Mouse (Mus musculus): ENCODE measurements at regions not wholly inside any gene's neighbourhood (a gene's known extent, or its start where the extent isn't known, plus 50 kb on each side); places are given as distances from the start of the nearest gene placed in this dataset.

DNA sequence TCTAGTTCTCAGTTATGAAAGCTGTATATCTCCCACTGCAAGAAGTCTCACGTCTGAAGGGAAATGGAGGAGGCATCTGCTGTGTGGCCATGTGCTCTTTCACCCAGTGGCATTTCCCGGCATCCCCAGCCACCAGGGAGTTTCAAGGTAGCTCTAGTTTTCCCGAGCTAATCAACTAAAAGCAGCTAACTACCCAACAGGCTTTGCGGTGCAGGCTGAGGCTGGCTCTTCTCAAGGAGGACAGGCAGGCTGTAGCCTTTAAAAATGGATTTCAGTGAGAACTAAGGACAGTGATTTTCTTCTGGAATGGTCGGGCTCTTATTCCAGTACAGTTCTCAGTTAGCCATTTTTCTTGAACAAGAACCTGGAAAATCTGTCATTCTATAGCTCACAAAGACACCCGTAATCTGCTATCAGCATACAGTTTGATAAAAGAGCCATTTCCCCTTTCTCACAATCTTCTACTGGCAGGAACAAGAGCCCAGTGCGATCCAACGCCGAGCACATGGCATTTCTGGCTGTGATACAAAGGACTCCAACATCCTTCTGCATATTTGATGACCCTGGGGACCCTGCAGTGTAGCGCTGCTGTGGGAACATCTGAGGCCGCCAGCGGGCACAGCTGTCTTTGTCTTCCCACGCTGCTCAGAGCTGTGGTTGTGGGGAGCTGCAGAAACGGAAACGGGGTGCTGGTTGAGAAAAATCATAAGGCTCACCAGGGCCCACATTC is 188.9 kb upstream of the Hnrnpa3 start:
- peak; percentile 69 for DNase-seq (ENCODE audit: low spot score)
- Histone ChIP-seq H3K36me3 (no peaks in the 10 kb centered on the region), H3K9me3 (no peaks in the 10 kb centered on the region), H3K27me3 (ENCODE audit: insufficient read depth, poor library complexity, severe bottlenecking) (no peaks in the 10 kb centered on the region), H3K4me1 (replicated peaks) (peaks cover 11% of the 10 kb centered on the region), H3K4me3 (peak overlapping the region; percentile 20; the same call in 1 of the 2 replicates), H3K27ac (peak overlapping the region; percentile 88)
- WGBS, result 36% methylated on average over 15 of the region's 15 CpGs

DNA sequence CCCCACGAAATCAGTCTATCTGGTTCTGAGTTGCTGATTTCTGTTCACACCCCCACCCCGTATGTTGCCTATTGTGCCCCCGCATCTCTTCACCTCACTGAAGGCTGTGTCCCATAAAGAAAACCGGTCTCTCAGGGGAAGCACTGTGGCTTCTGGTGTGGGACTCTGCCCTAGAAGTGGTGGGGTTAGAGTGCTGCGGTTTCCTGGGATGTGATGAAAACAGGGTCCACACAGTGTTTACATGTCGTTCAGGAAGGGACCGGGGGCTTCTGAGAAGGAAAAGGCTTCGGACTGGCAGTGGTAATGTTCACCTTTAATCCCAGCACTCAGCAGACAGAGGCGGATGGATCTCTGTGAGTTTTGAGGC is 188.4 kb upstream of the Hnrnpa3 start:
- Histone ChIP-seq H3K9me3 (no peaks in the 10 kb centered on the region), H3K4me1 (replicated peaks) (peaks cover 11% of the 10 kb centered on the region), H3K27me3 (ENCODE audit: insufficient read depth, poor library complexity, severe bottlenecking) (no peaks in the 10 kb centered on the region), H3K27ac (peak overlapping the region; percentile 88), H3K36me3 (no peaks in the 10 kb centered on the region), H3K4me3 (peak overlapping the region; percentile 20; the same call in 1 of the 2 replicates)
- WGBS, result 55% methylated on average over 9 of the region's 9 CpGs
- DNase-seq (ENCODE audit: low spot score), result no peak

DNA sequence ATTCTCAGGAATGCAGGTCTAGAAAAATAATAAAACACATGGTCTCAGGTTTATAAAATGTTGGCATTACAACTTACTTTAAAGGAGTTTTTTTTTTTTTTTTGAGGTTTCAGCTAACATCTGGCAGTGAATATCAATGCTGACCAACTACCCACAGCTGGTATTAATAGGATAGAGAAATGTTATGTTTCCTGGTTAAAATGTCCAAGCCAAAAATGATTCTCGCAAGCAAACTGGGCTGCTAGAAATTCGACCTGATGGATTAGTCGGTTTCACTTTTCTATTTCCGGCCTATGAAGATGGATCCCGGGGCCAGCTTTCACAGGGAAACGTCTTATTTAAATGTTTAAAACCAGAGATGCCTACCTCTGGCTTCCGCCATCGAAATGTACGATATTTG is 186.6 kb upstream of the Hnrnpa3 start:
- DNase-seq (ENCODE audit: low spot score), result no peak
- Histone ChIP-seq H3K9me3 (no peaks in the 10 kb centered on the region), H3K4me3 (no peak overlapping the region), H3K4me1 (replicated peaks) (peaks cover 11% of the 10 kb centered on the region), H3K27me3 (ENCODE audit: insufficient read depth, poor library complexity, severe bottlenecking) (no peaks in the 10 kb centered on the region), H3K27ac (no peak overlapping the region), H3K36me3 (no peaks in the 10 kb centered on the region)
- WGBS, result 86% methylated on average over 9 of the region's 9 CpGs

DNA sequence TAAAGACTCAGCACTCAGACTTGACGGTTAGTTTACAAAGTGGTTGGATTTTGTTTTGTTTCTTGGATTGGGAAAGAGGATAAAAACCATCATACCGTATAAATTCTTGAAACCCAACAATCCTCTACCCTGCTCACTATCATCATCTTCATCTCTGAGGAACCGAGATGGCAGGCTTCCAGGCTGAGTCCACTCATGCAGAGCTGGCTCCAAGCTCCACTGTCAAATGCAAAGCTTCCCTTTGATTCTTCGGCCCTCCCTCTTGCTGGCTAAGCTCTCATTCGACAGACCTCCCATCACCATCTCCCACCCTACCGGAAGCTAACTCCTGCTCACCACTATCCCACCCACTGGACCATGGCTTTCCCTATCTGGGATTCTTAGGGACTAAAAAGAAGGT is 184.6 kb upstream of the Hnrnpa3 start:
- H3K36me3 ChIP-seq, result no peaks in the 10 kb centered on the region
- no peaks in the 10 kb centered on the region for H3K27me3 ChIP-seq (ENCODE audit: insufficient read depth, poor library complexity, severe bottlenecking)
- no peak overlapping the region for H3K4me3 ChIP-seq
- WGBS, result 75% methylated on average over 6 of the region's 6 CpGs
- peaks cover 11% of the 10 kb centered on the region for H3K4me1 ChIP-seq (replicated peaks)
- no peaks in the 10 kb centered on the region for H3K9me3 ChIP-seq
- H3K27ac ChIP-seq, result no peak overlapping the region
- DNase-seq (ENCODE audit: low spot score), result no peak

DNA sequence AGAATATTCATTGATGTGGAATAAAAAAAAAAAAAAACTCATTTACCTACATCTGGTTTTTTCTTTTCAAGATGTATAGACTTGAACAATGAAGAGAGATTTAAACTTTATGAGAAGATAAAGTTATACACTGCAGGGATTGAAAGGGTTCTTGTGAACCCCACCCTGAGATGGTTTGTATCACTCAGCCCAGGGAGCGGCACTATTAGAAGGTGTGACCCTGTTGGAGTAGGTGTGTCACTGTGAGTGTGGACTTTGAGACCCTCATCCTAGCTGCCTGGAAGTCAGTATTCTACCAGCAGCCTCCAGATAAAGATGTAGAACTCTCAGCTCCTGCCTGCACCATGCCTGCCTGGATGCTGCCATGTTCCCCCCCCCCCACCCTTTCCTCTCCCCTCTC is 182.7 kb upstream of the Hnrnpa3 start:
- H3K27ac ChIP-seq, result no peak overlapping the region
- H3K36me3 ChIP-seq, result no peaks in the 10 kb centered on the region
- DNase-seq (ENCODE audit: low spot score), result no peak
- H3K9me3 ChIP-seq, result no peaks in the 10 kb centered on the region
- H3K27me3 ChIP-seq (ENCODE audit: insufficient read depth, poor library complexity, severe bottlenecking), result no peaks in the 10 kb centered on the region
- H3K4me3 ChIP-seq, result no peak overlapping the region
- H3K4me1 ChIP-seq (replicated peaks), result no peaks in the 10 kb centered on the region
- 97% methylated on average over 1 of the region's 1 CpGs for WGBS

DNA sequence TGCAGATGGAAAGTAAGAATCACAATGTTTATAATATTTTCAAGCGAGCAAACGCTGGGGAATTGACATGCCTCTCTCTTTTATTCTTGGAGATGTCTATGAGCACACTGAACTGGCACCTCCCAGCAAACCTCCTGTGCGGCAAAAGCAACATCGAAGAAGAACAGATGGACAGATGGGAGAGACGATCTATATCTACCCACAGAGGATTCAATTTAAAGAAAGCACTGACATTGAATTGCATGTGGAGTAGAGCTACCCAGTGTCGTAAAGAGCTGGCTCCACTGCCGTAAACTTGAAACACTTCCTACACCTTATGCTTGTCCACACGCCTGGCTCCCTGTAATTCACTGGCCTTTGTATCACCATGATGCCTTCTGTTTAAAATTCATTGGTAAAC is 182.0 kb upstream of the Hnrnpa3 start:
- Histone ChIP-seq H3K9me3 (no peaks in the 10 kb centered on the region), H3K27ac (no peak overlapping the region), H3K27me3 (ENCODE audit: insufficient read depth, poor library complexity, severe bottlenecking) (no peaks in the 10 kb centered on the region), H3K36me3 (no peaks in the 10 kb centered on the region), H3K4me3 (no peak overlapping the region), H3K4me1 (replicated peaks) (peaks cover 6% of the 10 kb centered on the region)
- DNase-seq (ENCODE audit: low spot score), result no peak
- 84% methylated on average over 8 of the region's 8 CpGs for WGBS

DNA sequence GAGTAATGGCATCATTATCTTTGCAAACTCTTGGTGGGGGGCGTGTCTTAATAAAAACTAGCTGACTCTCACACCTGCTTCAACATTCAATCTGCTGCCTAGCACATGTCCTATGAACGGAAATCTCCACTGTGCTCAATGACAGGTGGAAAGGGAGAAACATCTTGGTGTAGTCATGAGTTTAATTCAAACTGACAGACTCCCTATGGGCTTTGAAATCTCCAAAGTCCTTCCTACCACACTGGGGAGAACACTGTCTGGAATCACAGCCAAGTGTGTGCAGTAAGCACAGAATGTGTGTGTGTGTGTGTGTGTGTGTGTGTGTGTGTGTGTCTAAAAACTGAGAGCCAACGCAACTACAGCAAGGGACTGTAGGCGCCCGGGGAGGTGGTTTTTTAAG is 179.5 kb upstream of the Hnrnpa3 start:
- H3K4me1 ChIP-seq (replicated peaks), result peaks cover 17% of the 10 kb centered on the region
- no peaks in the 10 kb centered on the region for H3K36me3 ChIP-seq
- no peak for DNase-seq (ENCODE audit: low spot score)
- no peaks in the 10 kb centered on the region for H3K27me3 ChIP-seq (ENCODE audit: insufficient read depth, poor library complexity, severe bottlenecking)
- H3K27ac ChIP-seq, result no peak overlapping the region
- H3K4me3 ChIP-seq, result no peak overlapping the region
- WGBS, result 85% methylated on average over 5 of the region's 5 CpGs
- no peaks in the 10 kb centered on the region for H3K9me3 ChIP-seq

DNA sequence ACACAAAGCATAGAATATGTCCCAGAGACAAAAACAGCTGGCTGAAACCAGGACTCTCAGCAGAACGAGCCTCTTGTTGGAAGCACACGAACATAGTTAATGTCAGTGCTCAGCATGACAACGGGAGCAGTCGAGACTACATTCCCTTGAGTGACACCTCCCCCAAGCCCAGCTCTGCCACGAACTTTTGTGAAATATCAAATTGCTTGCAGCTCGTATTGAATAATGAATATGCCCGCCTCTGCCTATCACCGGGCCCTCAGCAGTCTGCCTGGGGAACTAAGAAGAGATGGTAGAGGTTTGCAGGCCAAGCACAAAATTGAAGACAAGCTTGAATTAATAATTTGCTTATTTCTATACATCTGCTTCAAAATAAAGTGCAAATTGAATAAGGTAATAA is 177.2 kb upstream of the Hnrnpa3 start:
- H3K36me3 ChIP-seq, result no peaks in the 10 kb centered on the region
- WGBS, result 60% methylated on average over 8 of the region's 8 CpGs
- no peak overlapping the region for H3K4me3 ChIP-seq
- H3K27ac ChIP-seq, result peak overlapping the region; percentile 3; the same call in 1 of the 2 replicates
- no peaks in the 10 kb centered on the region for H3K9me3 ChIP-seq
- DNase-seq (ENCODE audit: low spot score), result no peak
- no peaks in the 10 kb centered on the region for H3K27me3 ChIP-seq (ENCODE audit: insufficient read depth, poor library complexity, severe bottlenecking)
- H3K4me1 ChIP-seq (replicated peaks), result peaks cover 17% of the 10 kb centered on the region

DNA sequence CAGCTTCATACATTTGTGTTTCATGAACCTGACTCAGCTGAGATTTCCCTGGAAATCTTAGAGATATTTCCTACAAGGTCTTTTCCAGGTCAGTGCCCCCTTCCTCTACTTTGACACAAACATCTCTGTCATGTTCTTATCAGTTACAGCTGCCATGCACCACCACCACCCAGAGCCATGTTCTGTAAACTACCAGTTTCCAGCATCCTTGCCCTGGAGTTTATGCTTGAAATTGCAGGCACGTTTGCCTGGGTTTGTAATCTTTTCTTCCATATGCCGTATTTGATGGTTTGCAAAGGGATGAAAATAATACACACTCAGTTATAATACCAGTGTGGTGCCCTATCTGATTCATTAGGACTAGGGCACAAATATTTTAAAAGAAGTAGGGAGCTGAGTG is 176.6 kb upstream of the Hnrnpa3 start:
- DNase-seq (ENCODE audit: low spot score), result no peak
- Histone ChIP-seq H3K27me3 (ENCODE audit: insufficient read depth, poor library complexity, severe bottlenecking) (no peaks in the 10 kb centered on the region), H3K4me1 (replicated peaks) (peaks cover 17% of the 10 kb centered on the region), H3K36me3 (no peaks in the 10 kb centered on the region), H3K9me3 (no peaks in the 10 kb centered on the region), H3K4me3 (no peak overlapping the region), H3K27ac (no peak overlapping the region)
- WGBS, result 82% methylated on average over 2 of the region's 2 CpGs

DNA sequence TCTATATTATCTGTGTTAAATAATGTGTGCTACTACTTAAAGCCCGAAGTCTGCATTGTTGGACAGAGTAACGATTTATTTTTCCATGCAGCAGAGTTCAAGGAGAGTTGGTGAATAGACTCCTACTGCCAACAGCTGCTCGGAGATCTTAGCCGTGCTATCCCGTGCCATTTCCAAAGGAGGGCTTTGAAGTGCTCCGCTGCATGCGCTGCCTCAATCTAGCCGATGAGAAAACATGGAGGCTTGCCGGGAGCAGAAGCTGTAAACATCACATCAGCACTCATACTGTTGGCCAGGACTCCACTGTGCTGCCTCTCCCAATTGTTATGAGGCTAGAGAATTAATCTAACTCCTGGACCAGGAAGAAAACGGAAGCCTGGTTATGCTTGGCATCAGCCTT is 174.1 kb upstream of the Hnrnpa3 start:
- no peak for DNase-seq (ENCODE audit: low spot score)
- 72% methylated on average over 10 of the region's 10 CpGs for WGBS
- Histone ChIP-seq H3K27ac (no peak overlapping the region), H3K27me3 (ENCODE audit: insufficient read depth, poor library complexity, severe bottlenecking) (no peaks in the 10 kb centered on the region), H3K4me1 (replicated peaks) (peaks cover 17% of the 10 kb centered on the region), H3K4me3 (no peak overlapping the region), H3K36me3 (no peaks in the 10 kb centered on the region), H3K9me3 (no peaks in the 10 kb centered on the region)

DNA sequence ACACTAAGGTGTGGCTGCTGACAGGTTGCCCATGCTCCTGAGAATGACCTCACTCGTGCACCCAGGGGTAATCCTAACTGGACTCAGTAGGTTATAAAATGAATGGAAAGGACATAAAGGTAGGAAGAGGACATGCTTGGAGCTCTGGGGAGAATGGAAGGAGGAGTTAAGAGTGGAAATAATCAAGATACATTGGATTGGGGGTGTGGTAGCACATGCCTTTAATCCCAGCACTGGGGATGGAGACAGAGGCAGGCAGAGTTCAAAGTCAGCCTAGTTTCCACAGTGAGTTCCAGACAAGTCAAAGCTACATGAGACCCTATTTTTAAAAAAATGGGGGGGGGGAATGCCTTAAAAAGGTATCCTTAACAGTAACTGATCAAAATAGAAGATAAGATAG is 167.9 kb upstream of the Hnrnpa3 start:
- 81% methylated on average over 1 of the region's 1 CpGs for WGBS
- H3K4me3 ChIP-seq, result no peak overlapping the region
- H3K36me3 ChIP-seq, result no peaks in the 10 kb centered on the region
- H3K27ac ChIP-seq, result no peak overlapping the region
- DNase-seq (ENCODE audit: low spot score), result no peak
- H3K9me3 ChIP-seq, result no peaks in the 10 kb centered on the region
- H3K4me1 ChIP-seq (replicated peaks), result peaks cover 8% of the 10 kb centered on the region; the same call in 1 of the 2 replicates
- H3K27me3 ChIP-seq (ENCODE audit: insufficient read depth, poor library complexity, severe bottlenecking), result no peaks in the 10 kb centered on the region

DNA sequence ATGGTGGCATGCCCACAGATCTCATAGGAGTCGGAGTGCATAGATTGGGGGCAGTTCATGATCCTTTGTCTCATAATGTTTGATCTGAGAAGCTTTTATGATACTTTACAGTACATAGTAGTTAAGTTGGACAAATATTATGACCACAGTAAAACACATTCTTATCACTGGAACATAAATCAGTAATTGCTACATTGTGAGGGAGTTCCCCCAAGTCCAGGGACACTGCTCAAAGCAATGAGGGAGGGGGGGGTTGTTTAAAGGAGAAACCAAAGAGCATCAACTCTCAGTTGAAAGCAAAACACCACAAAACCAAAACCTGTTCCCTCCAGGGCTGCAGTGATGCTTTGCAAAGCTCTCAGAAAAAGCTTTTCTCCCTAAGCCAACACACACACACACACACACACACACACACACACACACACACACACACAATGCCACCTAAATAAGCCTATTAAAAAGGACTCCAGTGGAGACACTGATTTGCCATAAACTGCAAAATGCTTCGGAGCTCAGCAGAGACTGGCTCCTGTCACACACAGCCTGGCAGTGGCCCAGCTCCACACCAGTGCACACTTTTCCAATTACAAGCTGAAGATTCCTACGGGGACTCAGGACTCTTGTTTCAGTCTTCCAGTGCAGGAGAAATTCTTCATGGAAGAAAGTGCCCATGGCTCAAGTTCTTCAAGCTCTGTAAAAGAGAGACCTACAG is 167.1 kb upstream of the Hnrnpa3 start:
- Histone ChIP-seq H3K27ac (no peak overlapping the region), H3K36me3 (no peaks in the 10 kb centered on the region), H3K4me1 (replicated peaks) (peaks cover 8% of the 10 kb centered on the region; the same call in 1 of the 2 replicates), H3K9me3 (no peaks in the 10 kb centered on the region), H3K4me3 (no peak overlapping the region), H3K27me3 (ENCODE audit: insufficient read depth, poor library complexity, severe bottlenecking) (no peaks in the 10 kb centered on the region)
- DNase-seq (ENCODE audit: low spot score), result no peak
- WGBS, result 66% methylated on average over 3 of the region's 3 CpGs

DNA sequence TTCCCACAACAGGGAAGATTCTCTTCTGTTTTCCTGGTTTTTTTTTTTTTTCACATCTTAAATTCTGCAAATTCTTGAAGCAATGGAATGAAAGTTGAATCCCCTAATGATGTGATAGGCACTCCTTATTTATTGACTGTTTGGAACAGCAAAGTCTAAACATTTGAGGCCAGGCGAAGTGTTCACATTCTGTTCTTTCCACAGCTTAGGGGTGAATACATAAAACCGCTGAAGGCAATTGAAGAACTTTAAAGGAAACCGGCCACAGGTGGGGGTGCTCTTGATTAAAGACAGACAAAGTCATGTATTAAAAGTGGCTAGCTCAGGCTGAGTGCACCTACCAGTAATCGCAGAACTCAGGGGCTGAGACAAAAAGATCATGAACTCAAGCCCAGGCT is 166.6 kb upstream of the Hnrnpa3 start:
- Histone ChIP-seq H3K9me3 (no peaks in the 10 kb centered on the region), H3K4me1 (replicated peaks) (peaks cover 8% of the 10 kb centered on the region; the same call in 1 of the 2 replicates), H3K27me3 (ENCODE audit: insufficient read depth, poor library complexity, severe bottlenecking) (no peaks in the 10 kb centered on the region), H3K36me3 (no peaks in the 10 kb centered on the region), H3K27ac (no peak overlapping the region), H3K4me3 (no peak overlapping the region)
- no peak for DNase-seq (ENCODE audit: low spot score)
- WGBS, result 85% methylated on average over 4 of the region's 4 CpGs

Measured in hindbrain, embryonic 10.5 days (tissue).